Mouse (Mus musculus) olfactory bulb, adult 2 months (tissue): ENCODE data around the gene Polr3h.

ENCODE experiments used
- CTCF ChIP-seq: fragments of 200-500 bp; IDR thresholded peaks from 2 replicates; pipeline ENCODE4 v1.5.1; 2012; ENCODE audit warnings: low read depth, mild to moderate bottlenecking, low read length, moderate library complexity; ENCODE audit not compliant: insufficient read depth
- POLR2A ChIP-seq: fragments of 200-500 bp; IDR thresholded peaks from 2 replicates; pipeline ENCODE4 v1.6.1; 2012; ENCODE audit warnings: mild to moderate bottlenecking, low read depth, low read length, moderate library complexity; ENCODE audit not compliant: insufficient read depth

DNA sequence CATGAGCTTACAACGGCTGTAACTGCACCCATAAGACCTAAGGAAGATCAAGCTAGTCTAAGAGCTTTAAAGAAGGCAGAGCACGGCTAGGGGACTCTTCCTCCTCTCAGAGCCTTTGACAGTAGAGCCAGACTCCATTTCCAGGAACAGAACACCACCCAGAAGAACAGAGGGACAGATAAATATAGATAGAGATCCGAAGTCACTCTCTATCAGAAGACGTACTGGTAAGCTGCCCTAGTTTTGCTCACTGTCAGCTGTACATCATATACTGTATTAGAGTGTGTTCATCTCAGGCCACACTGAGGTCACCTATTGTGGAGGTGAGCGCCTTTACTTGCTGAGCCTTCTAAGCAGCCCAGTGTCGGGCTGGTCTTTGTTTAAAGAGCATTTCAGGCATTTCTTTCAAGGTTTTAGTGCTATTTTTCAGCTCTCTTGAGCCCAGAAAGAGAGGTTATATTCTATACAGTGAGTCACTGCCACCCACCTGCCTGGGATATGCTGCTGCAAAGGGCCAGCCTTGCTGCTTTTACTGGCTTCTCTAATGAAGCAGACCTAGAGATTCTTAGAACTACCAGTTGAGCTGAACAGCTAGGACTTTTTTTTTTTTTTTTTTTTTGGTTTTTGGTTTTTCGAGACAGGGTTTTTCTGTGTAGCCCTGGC lies 34.8 kb downstream of the Polr3h start:
- no peak for TF ChIP-seq CTCF
- no peak for TF ChIP-seq POLR2A
